Mouse (Mus musculus): ENCODE measurements at regions not wholly inside any gene's neighbourhood (a gene's known extent, or its start where the extent isn't known, plus 50 kb on each side); places are given as distances from the start of the nearest gene placed in this dataset.

GRCm38 (mm10) chr16:52744720-52745119 lies 290.8 kb upstream of the Alcam start:
- Histone ChIP-seq H3K4me1 (ENCODE audit: insufficient read depth, low read depth, low read length) (no peaks in the 10 kb centered on the region), H3K9ac (replicated peaks; ENCODE audit: low read depth) (no peak overlapping the region), H3K27me3 (replicated peaks; ENCODE audit: insufficient read depth, low read length) (no peaks in the 10 kb centered on the region), H3K36me3 (ENCODE audit: insufficient read depth, low read length) (no peaks in the 10 kb centered on the region), H3K9me3 (ENCODE audit: low read length) (no peaks in the 10 kb centered on the region), H3K4me2 (replicated peaks; ENCODE audit: low read depth, low read length) (no peak overlapping the region), H3K4me3 (ENCODE audit: low read depth, low read length) (no peak overlapping the region), H3K27ac (ENCODE audit: low read length) (no peak overlapping the region)
- 70% methylated on average over 5 of the region's 5 CpGs for WGBS
- TF ChIP-seq CTCF (IDR thresholded peaks at IDR 0.05) (no peak), EP300 (IDR thresholded peaks at IDR 0.05) (no peak)
- DNase-seq (ENCODE audit: low spot score) (no peak), ATAC-seq (no peak)

DNA sequence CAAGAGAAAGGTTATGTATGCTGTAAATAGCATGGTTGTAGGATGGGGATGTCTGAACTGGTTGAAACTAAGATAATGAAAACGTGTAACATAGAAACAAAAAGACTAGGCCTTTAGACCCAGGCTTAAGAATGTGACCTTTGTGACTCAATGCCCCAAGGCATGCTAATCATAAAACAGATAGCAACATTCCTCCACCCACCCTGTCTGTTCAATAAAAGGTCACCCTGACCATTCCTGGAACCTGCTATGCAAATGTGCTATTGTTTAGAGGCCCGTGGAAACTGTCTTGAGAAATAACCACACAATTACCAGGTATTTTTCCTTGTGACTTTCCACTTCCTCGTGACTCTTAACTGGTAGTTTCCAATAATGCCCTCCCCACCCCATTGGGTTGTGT lies 288.3 kb upstream of the Alcam start:
- 68% methylated on average over 3 of the region's 3 CpGs for WGBS

DNA sequence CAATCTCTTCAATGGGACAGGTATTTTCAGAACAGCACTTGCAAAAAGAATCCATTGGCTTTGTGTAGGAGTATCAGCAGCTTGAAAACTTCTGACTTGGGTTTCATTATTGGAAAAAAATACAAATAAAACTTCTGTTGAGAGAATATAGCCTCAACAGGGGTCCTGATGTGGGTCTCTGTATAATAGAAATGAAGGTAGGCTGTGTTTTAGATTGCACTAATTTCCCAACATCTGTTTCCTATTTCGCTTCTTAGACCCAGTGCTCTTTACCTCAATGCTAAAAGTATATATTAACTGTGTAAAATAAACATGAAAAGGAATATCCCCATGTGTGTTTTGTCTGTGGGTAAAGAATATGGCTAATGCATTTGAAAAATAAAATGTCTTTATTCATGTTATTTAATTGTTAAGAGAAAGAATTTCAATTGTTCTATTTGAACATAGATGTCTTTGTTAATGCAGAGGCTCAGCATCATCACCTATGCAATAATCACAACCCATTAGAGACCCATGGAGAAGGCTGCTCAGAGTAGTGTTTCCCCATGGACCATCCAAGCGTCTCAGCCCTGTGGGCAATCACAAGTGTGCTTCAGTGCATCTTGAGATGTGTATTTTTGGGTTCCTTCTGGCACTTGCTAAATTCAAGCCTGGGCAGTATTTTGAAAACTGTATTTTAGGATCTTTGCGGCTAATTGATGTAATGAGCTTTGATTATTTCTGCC lies 272.4 kb upstream of the Alcam start:
- Histone ChIP-seq H3K9me3 (ENCODE audit: low read length) (no peaks in the 10 kb centered on the region), H3K4me2 (replicated peaks; ENCODE audit: low read depth, low read length) (no peak overlapping the region), H3K4me3 (ENCODE audit: low read depth, low read length) (no peak overlapping the region), H3K27me3 (replicated peaks; ENCODE audit: insufficient read depth, low read length) (no peaks in the 10 kb centered on the region), H3K36me3 (ENCODE audit: insufficient read depth, low read length) (no peaks in the 10 kb centered on the region), H3K4me1 (ENCODE audit: insufficient read depth, low read depth, low read length) (no peaks in the 10 kb centered on the region), H3K27ac (ENCODE audit: low read length) (no peak overlapping the region), H3K9ac (replicated peaks; ENCODE audit: low read depth) (no peak overlapping the region)
- ATAC-seq (no peak), DNase-seq (ENCODE audit: low spot score) (no peak)
- TF ChIP-seq EP300 (IDR thresholded peaks at IDR 0.05) = no peak
- no peak for TF ChIP-seq CTCF (IDR thresholded peaks at IDR 0.05)
- WGBS = 79% methylated on average over 3 of the region's 3 CpGs

More for the DNA sequence above, 288.3 kb upstream of the Alcam start:
- no peak for TF ChIP-seq CTCF (IDR thresholded peaks at IDR 0.05)
- no peak for TF ChIP-seq EP300 (IDR thresholded peaks at IDR 0.05)
- H3K4me3 ChIP-seq (ENCODE audit: low read depth, low read length) = no peak overlapping the region
- DNase-seq (ENCODE audit: low spot score) (no peak), ATAC-seq (no peak)
- H3K27ac ChIP-seq (ENCODE audit: low read length) = no peak overlapping the region
- H3K9ac ChIP-seq (replicated peaks; ENCODE audit: low read depth) = no peak overlapping the region
- H3K4me1 ChIP-seq (ENCODE audit: insufficient read depth, low read depth, low read length) = no peaks in the 10 kb centered on the region
- H3K36me3 ChIP-seq (ENCODE audit: insufficient read depth, low read length) = no peaks in the 10 kb centered on the region
- no peaks in the 10 kb centered on the region for H3K9me3 ChIP-seq (ENCODE audit: low read length)
- no peak overlapping the region for H3K4me2 ChIP-seq (replicated peaks; ENCODE audit: low read depth, low read length)
- no peaks in the 10 kb centered on the region for H3K27me3 ChIP-seq (replicated peaks; ENCODE audit: insufficient read depth, low read length)

GRCm38 (mm10) chr16:52718231-52718932 lies 264.5 kb upstream of the Alcam start:
- H3K27me3 ChIP-seq (replicated peaks; ENCODE audit: insufficient read depth, low read length) = no peaks in the 10 kb centered on the region
- 77% methylated on average over 1 of the region's 1 CpGs for WGBS
- no peak overlapping the region for H3K4me2 ChIP-seq (replicated peaks; ENCODE audit: low read depth, low read length)
- DNase-seq (ENCODE audit: low spot score) = no peak
- ATAC-seq = no peak
- no peak overlapping the region for H3K9ac ChIP-seq (replicated peaks; ENCODE audit: low read depth)
- no peak overlapping the region for H3K4me3 ChIP-seq (ENCODE audit: low read depth, low read length)
- no peaks in the 10 kb centered on the region for H3K36me3 ChIP-seq (ENCODE audit: insufficient read depth, low read length)
- H3K4me1 ChIP-seq (ENCODE audit: insufficient read depth, low read depth, low read length) = no peaks in the 10 kb centered on the region
- H3K27ac ChIP-seq (ENCODE audit: low read length) = no peak overlapping the region
- TF ChIP-seq EP300 (IDR thresholded peaks at IDR 0.05) (no peak), CTCF (IDR thresholded peaks at IDR 0.05) (no peak)
- no peaks in the 10 kb centered on the region for H3K9me3 ChIP-seq (ENCODE audit: low read length)

DNA sequence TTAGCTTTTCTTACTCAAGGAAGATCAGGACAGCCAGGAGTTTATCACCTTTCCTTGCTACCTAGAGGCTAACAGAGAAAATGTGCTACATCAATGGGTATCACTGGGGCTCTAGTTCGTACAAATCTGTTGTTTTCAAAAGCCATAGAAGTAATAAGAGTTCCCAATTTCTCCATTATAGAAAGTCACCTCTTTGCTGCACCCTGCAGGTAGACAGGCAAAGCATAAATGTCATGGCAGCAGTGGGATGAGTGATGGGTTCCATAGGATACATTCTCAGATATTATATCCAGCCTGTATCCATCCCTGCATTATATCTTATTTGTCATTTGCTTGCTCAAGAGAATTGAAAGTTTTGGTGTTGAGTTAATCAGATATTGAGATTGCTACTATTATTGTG lies 236.4 kb upstream of the Alcam start:
- 77% methylated on average over 1 of the region's 1 CpGs for WGBS
- Histone ChIP-seq H3K9ac (replicated peaks; ENCODE audit: low read depth) (no peak overlapping the region), H3K36me3 (ENCODE audit: insufficient read depth, low read length) (no peaks in the 10 kb centered on the region), H3K4me3 (ENCODE audit: low read depth, low read length) (no peak overlapping the region), H3K4me2 (replicated peaks; ENCODE audit: low read depth, low read length) (no peak overlapping the region), H3K27ac (ENCODE audit: low read length) (no peak overlapping the region), H3K27me3 (replicated peaks; ENCODE audit: insufficient read depth, low read length) (no peaks in the 10 kb centered on the region), H3K9me3 (ENCODE audit: low read length) (no peaks in the 10 kb centered on the region), H3K4me1 (ENCODE audit: insufficient read depth, low read depth, low read length) (no peaks in the 10 kb centered on the region)
- DNase-seq (ENCODE audit: low spot score) (no peak), ATAC-seq (no peak)
- TF ChIP-seq CTCF (IDR thresholded peaks at IDR 0.05) (no peak; the same call in 1 of the 2 replicates), EP300 (IDR thresholded peaks at IDR 0.05) (no peak)

DNA sequence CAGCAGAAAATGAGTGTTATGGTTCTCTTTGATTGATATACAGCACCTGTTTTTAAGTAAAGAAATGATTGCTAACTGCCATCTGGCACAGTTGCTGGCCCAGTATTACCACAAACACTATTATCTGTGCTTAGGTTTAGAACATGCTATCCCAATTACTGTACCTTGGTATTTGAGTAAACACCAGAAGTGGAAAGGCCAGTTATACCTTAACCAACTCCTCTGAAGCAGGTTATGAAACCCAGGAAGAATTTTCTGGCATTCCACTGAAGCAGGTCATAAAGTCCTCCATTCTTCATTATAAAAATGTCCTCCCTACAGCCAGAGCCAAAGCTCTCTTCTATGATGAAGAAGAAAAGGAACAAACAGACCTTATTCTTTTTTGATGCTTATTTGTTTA lies 201.0 kb upstream of the Alcam start:
- peak; percentile 72 for ATAC-seq
- peak; percentile 63 for DNase-seq (ENCODE audit: low spot score)
- Histone ChIP-seq H3K36me3 (ENCODE audit: insufficient read depth, low read length) (no peaks in the 10 kb centered on the region), H3K9me3 (ENCODE audit: low read length) (no peaks in the 10 kb centered on the region), H3K27me3 (replicated peaks; ENCODE audit: insufficient read depth, low read length) (no peaks in the 10 kb centered on the region), H3K4me2 (replicated peaks; ENCODE audit: low read depth, low read length) (no peak overlapping the region), H3K9ac (replicated peaks; ENCODE audit: low read depth) (no peak overlapping the region), H3K4me1 (ENCODE audit: insufficient read depth, low read depth, low read length) (no peaks in the 10 kb centered on the region), H3K4me3 (ENCODE audit: low read depth, low read length) (no peak overlapping the region), H3K27ac (ENCODE audit: low read length) (no peak overlapping the region)
- TF ChIP-seq EP300 (IDR thresholded peaks at IDR 0.05) (peak; percentile 91), CTCF (IDR thresholded peaks at IDR 0.05) (no peak)

Measured in lung, postnatal 0 days (tissue).